Mouse (Mus musculus) liver, postnatal 0 days (tissue): ENCODE results near the gene Kiss1r.

Experiments
- CTCF ChIP-seq: sonication (generic); IDR thresholded peaks from 2 replicates; pipeline ENCODE4 v1.5.1; 2016; ENCODE audit warnings: antibody characterized with exemption, low read depth
- EP300 ChIP-seq: IDR thresholded peaks from 2 replicates; pipeline ENCODE4 v1.6.1; 2016; ENCODE audit warnings: antibody characterized with exemption, low read depth, mild to moderate bottlenecking

DNA sequence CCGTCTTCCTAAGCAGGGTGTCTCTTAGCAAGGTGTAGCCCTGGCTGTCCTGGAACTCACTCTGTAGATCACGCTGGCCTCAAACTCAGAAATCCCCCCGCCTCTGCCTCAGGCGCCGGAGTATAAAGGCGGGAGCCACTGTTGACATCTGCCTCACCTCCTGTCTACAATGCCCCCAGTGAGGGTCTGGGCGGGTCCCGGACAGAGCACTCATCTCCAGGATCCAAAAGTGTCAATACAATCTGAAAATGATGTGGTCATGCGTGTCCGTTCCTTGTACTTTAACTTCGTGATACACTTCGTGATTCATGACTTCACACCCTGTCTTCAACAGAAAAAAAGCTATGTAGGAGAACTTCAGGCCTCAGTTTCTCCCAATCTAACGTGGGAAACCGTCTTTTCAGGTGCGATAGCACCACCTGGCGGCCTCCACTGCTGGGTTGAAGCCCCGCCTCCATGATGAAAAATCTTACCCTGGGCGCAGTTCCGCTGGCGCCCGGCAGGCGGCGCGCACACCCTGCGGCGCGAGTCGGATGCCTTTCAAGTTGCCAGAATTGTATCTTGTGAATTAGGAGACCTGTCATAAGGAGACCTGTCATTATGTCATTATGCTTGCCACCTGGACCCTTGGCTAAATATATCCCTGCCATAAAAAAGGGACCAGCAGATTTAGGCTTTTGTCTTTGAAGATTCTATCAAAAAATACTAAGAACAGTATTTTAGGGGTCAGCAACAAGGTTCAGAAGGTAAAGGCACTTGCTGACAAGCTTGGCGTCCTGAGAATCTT lies 8.4 kb downstream of the Kiss1r start:
- TF ChIP-seq CTCF (peak; percentile 100), EP300 (peak; percentile 51; the same call in 1 of the 2 replicates)
